In genomic region chrX:71816401-71816857, GRCm38 (mm10) we compare ENCODE assay signal across 8 mouse cellular contexts. TPM values are rescaled to one million over a fixed set of nuclear protein-coding genes. Genes with fewer than 3 reads are reported as not detected.
DNase-seq lines count a peak whose midpoint lies in the region; ATAC-seq and TF ChIP-seq lines count a peak whose summit lies in the region.

No protein-coding gene starts in this region.

- peak overlapping the region; percentile 84 for H3K27ac ChIP-seq in embryonic facial prominence, embryonic 14.5 days (replicated peaks; ENCODE audit: low read depth, low read length)
- H3K27ac ChIP-seq in limb, embryonic 14.5 days (replicated peaks; ENCODE audit: low read depth, low read length): peak overlapping the region; percentile 85
- peak overlapping the region; percentile 67 for H3K27ac ChIP-seq in midbrain, postnatal 0 days (ENCODE audit: low read depth, low read length)

- peak; percentile 97 for ATAC-seq in embryonic facial prominence, embryonic 14.5 days (ENCODE audit: low read depth)
- ATAC-seq in limb, embryonic 14.5 days (ENCODE audit: low FRiP score, low read depth): peak; percentile 91
- peak; percentile 99 for ATAC-seq in midbrain, postnatal 0 days (ENCODE audit: low FRiP score)

- H3K36me3 ChIP-seq in embryonic facial prominence, embryonic 14.5 days (ENCODE audit: control insufficient read depth, insufficient read depth, low read length): no peaks in the 10 kb centered on the region
- 0 out of 2 replicates have a peak, but pooled peaks cover 2% of the 10 kb centered on the region for H3K36me3 ChIP-seq in limb, embryonic 14.5 days (ENCODE audit: control insufficient read depth, insufficient read depth, low read length)
- H3K36me3 ChIP-seq in midbrain, postnatal 0 days (ENCODE audit: insufficient read depth, low read length): no peaks in the 10 kb centered on the region

- WGBS in embryonic facial prominence, embryonic 14.5 days: 31% methylated on average over 37 of the region's 52 CpGs
- 25% methylated on average over 20 of the region's 52 CpGs for WGBS in limb, embryonic 14.5 days
- 18% methylated on average over 46 of the region's 52 CpGs for WGBS in midbrain, postnatal 0 days

- peak overlapping the region; percentile 77 for H3K9ac ChIP-seq in embryonic facial prominence, embryonic 14.5 days (ENCODE audit: low read depth, low read length)
- H3K9ac ChIP-seq in limb, embryonic 14.5 days (ENCODE audit: low read depth, low read length, severe bottlenecking): peak overlapping the region; percentile 71
- H3K9ac ChIP-seq in midbrain, postnatal 0 days (replicated peaks; ENCODE audit: low read length, poor library complexity, severe bottlenecking): peak overlapping the region; percentile 69; the same call in 1 of the 2 replicates

- H3K4me1 ChIP-seq in embryonic facial prominence, embryonic 14.5 days (ENCODE audit: control insufficient read depth, insufficient read depth, low read length): no peaks in the 10 kb centered on the region
- H3K4me1 ChIP-seq in limb, embryonic 14.5 days (ENCODE audit: control insufficient read depth, insufficient read depth, low read length): no peaks in the 10 kb centered on the region
- no peaks in the 10 kb centered on the region; the same call in 1 of the 2 replicates for H3K4me1 ChIP-seq in midbrain, postnatal 0 days (ENCODE audit: insufficient read depth, low read length)

- H3K4me2 ChIP-seq in embryonic facial prominence, embryonic 14.5 days (ENCODE audit: low read depth, low read length): peak overlapping the region; percentile 45
- peak overlapping the region; percentile 45 for H3K4me2 ChIP-seq in limb, embryonic 14.5 days (replicated peaks; ENCODE audit: low read depth, low read length, severe bottlenecking)
- peak overlapping the region; percentile 49 for H3K4me2 ChIP-seq in midbrain, postnatal 0 days (ENCODE audit: low read depth, low read length, poor library complexity, severe bottlenecking)

- no peaks in the 10 kb centered on the region for H3K9me3 ChIP-seq in embryonic facial prominence, embryonic 14.5 days (ENCODE audit: control insufficient read depth, low read length)
- H3K9me3 ChIP-seq in limb, embryonic 14.5 days (ENCODE audit: control insufficient read depth, low read length): no peaks in the 10 kb centered on the region
- no peaks in the 10 kb centered on the region for H3K9me3 ChIP-seq in midbrain, postnatal 0 days (ENCODE audit: low read length)

- H3K27me3 ChIP-seq in embryonic facial prominence, embryonic 14.5 days (replicated peaks; ENCODE audit: control insufficient read depth, insufficient read depth, low read length): no peaks in the 10 kb centered on the region; the same call in 1 of the 2 replicates
- H3K27me3 ChIP-seq in limb, embryonic 14.5 days (ENCODE audit: control insufficient read depth, insufficient read depth, low read length): no peaks in the 10 kb centered on the region
- H3K27me3 ChIP-seq in midbrain, postnatal 0 days (ENCODE audit: insufficient read depth, low read length): no peaks in the 10 kb centered on the region

- no peak for TF ChIP-seq CTCF in midbrain, postnatal 0 days (IDR thresholded peaks at IDR 0.05)

- peak overlapping the region; percentile 61 for H3K4me3 ChIP-seq in embryonic facial prominence, embryonic 14.5 days (ENCODE audit: low read depth, low read length)
- H3K4me3 ChIP-seq in limb, embryonic 14.5 days (replicated peaks; ENCODE audit: low read length): peak overlapping the region; percentile 58
- peak overlapping the region; percentile 55 for H3K4me3 ChIP-seq in midbrain, postnatal 0 days (ENCODE audit: low read depth, low read length)

- peak; percentile 51; the same call in 1 of the 2 replicates for TF ChIP-seq POLR2A in limb, embryonic 14.5 days (IDR thresholded peaks at IDR 0.05; ENCODE audit: borderline replicate concordance, extremely low read depth, insufficient read depth, insufficient read length)

- DNase-seq in 3T3-L1 (ENCODE audit: low read depth, low spot score): peak; percentile 78
- DNase-seq in adrenal gland, postnatal 4 days (ENCODE audit: low spot score in 2 of 2): peak; percentile 58 to 64
- DNase-seq in embryonic facial prominence, embryonic 14.5 days (ENCODE audit: low spot score): peak; percentile 93
- peak; percentile 79 for DNase-seq in heart, adult 8-10 months (ENCODE audit: low spot score)
- DNase-seq in kidney, adult 9 months: peak; percentile 84
- DNase-seq in limb, embryonic 14.5 days (ENCODE audit: low spot score): peak; percentile 64
- DNase-seq in midbrain, postnatal 0 days (ENCODE audit: low spot score): peak; percentile 90
- peak; percentile 59 to 66 for DNase-seq in spleen, postnatal 14 days (ENCODE audit: low spot score in 2 of 2)

RNA-seq across cellular contexts. Expression of gene Vma21, which starts 0.7 kb away (rescaled TPM):
- 10 to 100 TPM; 27.5 to 32.8 TPM for total RNA-seq in adrenal gland, postnatal 4 days (2021)
- 61.1 and 66.3 TPM in 2 replicates for polyA plus RNA-seq in embryonic facial prominence, embryonic 14.5 days (2014; fragmentation: Nextera tagmentation; extraction: Ambion mirVana)
- total RNA-seq in heart, adult 8-10 months (2022): 10 to 100 TPM; 15.0 to 20.4 (median 18.7) TPM
- polyA plus RNA-seq in limb, embryonic 14.5 days (2012; rRNA removed): 13.5 and 13.8 TPM in 2 replicates
- polyA plus RNA-seq in limb, embryonic 14.5 days (2014; fragmentation: Nextera tagmentation; extraction: Ambion mirVana): 38.1 and 39.7 TPM in 2 replicates
- 22.1 and 28.4 TPM in 2 replicates for total RNA-seq in midbrain, postnatal 0 days (2014; rRNA removed)
- 71.1 and 72.2 TPM in 2 replicates for polyA plus RNA-seq in midbrain, postnatal 0 days (2015; fragmentation: Nextera tagmentation; extraction: Ambion mirVana)

Comparison
In these comparisons a context has a peak if more than half of its experiments do, and no peak if none do; other contexts are left out.
1. Peak in every context shown above with its lines: DNase-seq, ATAC-seq, H3K4me3 ChIP-seq and H3K27ac ChIP-seq.